Mouse (Mus musculus) brain, embryonic 14.5 days (tissue): Measurements from ENCODE around the gene Tctex1d4. TPM values are rescaled to one million over a fixed set of nuclear protein-coding genes. Genes with fewer than 3 reads are reported as not detected.
A peak's percentile ranks its signal among the peaks of the same experiment; 100 is the strongest.

Source experiments
- DNase-seq: peaks from one replicate; pipeline ENCODE4 v3.0.0-alpha.2; 2011; ENCODE audit warnings: low read depth
- CTCF ChIP-seq: fragments of 200-500 bp; IDR thresholded peaks from 2 replicates; pipeline ENCODE4 v1.5.1; 2012; ENCODE audit warnings: inconsistent platforms, mild to moderate bottlenecking, moderate library complexity, borderline replicate concordance; ENCODE audit not compliant: insufficient read depth, insufficient read length; ENCODE audit errors: extremely low read depth
- POLR2A ChIP-seq: fragments of 200-500 bp; IDR thresholded peaks from 2 replicates; pipeline ENCODE4 v1.6.1; 2012; ENCODE audit warnings: mild to moderate bottlenecking, inconsistent platforms, borderline replicate concordance; ENCODE audit not compliant: poor library complexity, insufficient read depth, insufficient read length, severe bottlenecking; ENCODE audit errors: extremely low read depth
- polyA plus RNA-seq: library from polyadenylated mRNA; depleted of rRNA; stranded (reverse); fragments of >200 nt; gene quantifications from 2 replicates; pipeline ENCODE4 v1.2.3, GENCODE M21; 2012

The Tctex1d4 gene
- polyA plus RNA-seq, 1 experiment, result 0.67 TPM

DNA sequence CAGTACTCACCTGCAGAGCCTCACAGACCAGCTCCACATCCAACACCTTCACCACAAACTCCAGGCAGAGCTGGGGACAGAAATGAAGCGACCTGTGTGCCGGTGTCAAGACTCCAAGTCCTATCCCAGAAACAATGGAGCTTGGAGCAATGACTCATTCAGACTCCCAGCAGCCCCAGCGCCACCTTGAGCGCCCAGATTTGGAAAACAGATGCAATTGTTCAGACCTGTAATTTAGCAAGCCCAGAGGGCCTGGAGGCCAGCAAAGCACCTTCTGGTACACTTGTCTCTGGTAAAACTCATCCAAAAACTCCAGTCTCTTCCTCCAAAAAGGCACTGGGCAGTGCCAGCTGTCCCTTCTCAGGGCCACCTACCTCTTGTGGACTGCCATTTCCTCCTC lies 4.4 kb upstream of the Tctex1d4 start:
- TF ChIP-seq CTCF (no peak), POLR2A (no peak)
- DNase-seq, result no peak

DNA sequence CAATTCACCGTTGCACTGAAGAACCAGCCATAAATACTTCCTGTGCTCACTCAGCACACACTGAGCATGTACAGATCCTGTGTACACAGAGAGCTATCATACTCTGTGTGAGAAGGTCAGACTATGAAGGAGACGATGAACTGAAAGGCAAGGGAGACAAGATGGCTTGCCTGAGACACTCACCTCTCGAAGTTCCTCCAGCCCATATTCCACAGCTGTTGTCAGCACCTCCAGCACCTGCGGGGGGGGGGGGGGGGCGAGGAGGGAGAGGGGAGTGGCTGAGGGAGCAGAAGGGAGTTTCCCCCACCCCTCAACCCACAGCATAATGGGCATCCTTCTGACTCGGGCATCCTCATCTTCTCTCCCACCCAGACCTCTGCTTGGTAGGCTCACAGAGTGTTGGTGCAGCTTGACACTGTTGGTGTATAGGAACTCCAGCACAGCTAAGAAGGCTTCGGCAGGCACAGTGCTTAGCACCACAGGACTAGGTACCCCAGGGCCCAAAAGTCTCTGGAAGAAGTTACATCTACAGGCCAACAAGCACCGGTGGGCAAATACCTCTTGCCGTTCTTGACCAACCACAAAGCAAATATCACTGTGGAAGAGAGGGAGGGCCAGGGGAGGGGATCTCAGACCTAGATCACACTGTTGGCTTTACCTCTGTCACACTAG lies 2.9 kb upstream of the Tctex1d4 start:
- no peak for DNase-seq
- TF ChIP-seq CTCF (no peak), POLR2A (no peak)

GRCm38 (mm10) chr4:117124218-117124517 lies 2.4 kb upstream of the Tctex1d4 start:
- TF ChIP-seq POLR2A (no peak), CTCF (no peak)
- no peak for DNase-seq

- TF ChIP-seq CTCF (no peak), POLR2A (no peak)
- DNase-seq, result no peak
Measured at GRCm38 (mm10) chr4:117124518-117125347, 1.9 kb upstream of the Tctex1d4 start.

DNA sequence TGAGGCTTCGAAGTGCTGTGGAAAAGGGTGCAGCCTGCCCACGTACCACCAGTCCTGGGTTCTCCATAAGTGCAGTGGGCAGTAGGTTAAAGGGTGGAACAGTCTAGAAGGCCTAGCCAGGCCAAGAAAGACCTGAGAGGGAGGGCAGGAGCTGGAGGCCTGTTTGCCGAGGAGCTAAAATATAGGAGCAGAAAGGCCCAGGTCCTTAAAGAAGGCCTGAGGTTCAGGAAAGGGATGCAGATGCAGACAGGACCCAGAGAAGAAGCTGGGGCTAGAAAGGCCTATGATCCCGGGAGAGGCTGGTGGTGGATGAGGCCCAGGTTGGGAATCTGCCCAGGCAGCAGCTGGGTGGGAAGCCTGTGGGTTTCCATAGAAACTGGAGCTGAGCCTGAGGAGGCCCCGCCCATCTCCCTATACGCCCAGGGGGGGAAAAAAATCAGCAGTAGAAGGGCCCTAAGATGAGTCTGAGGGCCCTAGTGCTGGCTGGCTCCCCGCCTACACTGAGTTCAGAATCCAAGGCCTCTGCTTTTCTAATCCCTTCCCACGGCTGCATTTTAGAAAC lies 1.2 kb upstream of the Tctex1d4 start, which contains the start of gene Btbd19:
TSS of gene Btbd19 (minus strand) at position 378 of the 562 bp plus-strand sequence.
- DNase-seq, result peak; percentile 88
- TF ChIP-seq CTCF (no peak), POLR2A (no peak)

GRCm38 (mm10) chr4:117125910-117126674 lies 502 bp upstream of the Tctex1d4 start:
- peak; percentile 46 for DNase-seq
- no peak for TF ChIP-seq POLR2A

DNA sequence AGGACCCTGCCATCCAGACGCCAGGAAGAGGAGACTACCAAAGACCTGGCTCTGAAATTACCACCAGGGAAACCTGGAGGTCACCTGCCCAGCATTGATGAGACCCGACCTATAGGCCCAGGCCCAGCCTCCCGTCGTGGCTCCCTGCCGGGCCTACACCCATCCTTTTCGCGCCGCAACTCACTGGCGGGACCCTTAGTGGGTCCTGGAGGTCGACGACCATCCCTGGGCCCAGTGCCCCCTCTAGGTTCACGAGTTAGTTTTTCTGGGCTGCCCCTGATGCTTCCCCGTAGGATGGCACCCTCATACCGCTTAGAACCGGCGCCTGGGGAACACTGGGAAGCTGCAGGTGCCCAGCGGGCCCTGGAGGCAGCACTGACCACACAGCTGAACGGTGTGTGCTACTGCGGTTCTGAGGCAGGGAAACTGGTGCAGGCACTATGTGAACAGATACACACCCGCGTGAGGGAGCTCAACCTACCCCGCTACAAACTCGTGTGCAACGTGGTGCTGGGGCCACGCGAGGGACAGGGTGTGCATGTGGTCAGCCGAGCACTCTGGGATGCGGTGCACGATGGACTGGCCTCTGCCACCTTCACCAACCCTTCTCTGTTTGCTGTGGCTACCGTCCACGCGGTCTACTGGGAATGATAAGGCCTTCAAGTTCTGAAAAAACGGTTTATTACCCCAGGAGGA lies 1.5 kb downstream of the Tctex1d4 start:
- TF ChIP-seq POLR2A, result no peak
- no peak for TF ChIP-seq CTCF
- no peak for DNase-seq

DNA sequence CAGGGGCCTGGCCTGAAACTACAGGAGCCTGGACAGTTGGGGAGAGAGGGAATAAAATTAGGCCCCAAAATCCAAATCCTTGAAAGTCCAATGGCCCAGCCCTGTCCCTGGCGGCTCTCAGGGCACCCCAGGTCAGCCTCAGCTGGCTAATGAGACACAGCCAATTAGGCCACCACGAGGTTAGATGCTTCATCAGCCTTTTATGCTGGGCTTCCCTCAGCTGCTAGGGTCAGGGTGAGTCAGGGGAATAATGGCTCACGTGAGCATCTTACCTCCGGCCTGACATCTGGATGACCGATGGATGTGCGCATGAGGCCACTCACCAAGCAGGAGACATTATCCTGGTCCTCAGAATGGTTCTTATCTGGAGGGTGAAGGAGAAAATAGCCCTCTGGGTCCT lies 4.2 kb downstream of the Tctex1d4 start:
- no peak for TF ChIP-seq CTCF
- no peak for DNase-seq

GRCm38 (mm10) chr4:117131198-117131597 lies 4.6 kb downstream of the Tctex1d4 start:
- no peak for TF ChIP-seq CTCF
- TF ChIP-seq POLR2A, result no peak
- no peak for DNase-seq

GRCm38 (mm10) chr4:117131890-117132793 lies 5.5 kb downstream of the Tctex1d4 start:
- TF ChIP-seq CTCF, result no peak
- no peak for TF ChIP-seq POLR2A
- peak; percentile 85 for DNase-seq

DNA sequence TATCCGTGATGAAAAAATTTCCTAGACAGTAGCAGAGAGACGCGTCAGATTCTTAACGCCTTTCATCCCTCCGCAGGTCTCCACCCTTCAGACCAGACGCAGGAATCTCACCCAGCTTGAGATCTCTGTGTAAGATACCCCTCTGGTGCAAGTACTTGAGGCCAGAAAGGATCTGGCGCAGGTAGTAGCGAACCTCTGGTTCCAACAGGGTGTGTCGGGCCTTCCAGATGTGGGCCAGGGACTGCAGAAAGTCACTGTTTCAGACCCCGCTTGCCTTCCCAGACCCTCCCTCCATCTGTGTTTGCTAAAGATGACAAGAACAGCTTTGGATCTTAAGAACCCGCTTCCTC lies 6.2 kb downstream of the Tctex1d4 start:
- no peak for TF ChIP-seq POLR2A
- no peak for TF ChIP-seq CTCF
- DNase-seq, result no peak

DNA sequence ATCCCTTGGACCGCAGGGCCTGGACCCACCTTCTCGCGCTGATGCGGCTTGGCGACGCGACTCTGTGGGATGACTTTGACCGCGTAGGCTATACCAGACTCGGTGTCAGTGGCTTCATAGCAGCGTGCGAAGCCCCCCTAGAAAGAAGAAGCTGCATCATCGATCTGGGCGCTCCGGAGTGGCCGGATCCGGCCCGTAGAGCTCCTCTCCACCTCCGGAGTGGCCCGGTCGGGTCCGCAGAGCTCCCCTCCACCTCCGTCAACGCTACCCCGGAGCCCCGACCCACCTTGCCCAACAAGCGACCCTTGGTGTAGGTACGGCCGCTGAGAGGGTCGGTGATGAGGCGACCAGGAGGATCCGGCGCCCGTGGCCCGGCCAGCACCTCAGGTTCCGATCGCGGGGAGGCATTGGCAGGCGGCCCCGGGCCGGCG lies 6.8 kb downstream of the Tctex1d4 start:
- peak; percentile 40 for DNase-seq
- TF ChIP-seq CTCF, result no peak
- no peak for TF ChIP-seq POLR2A
